ENCODE assay signal across 9 mouse cellular contexts in genomic region chr11:32588090-32588891, GRCm38 (mm10). TPM values are rescaled to one million over a fixed set of nuclear protein-coding genes. Genes with fewer than 3 reads are reported as not detected.
DNase-seq lines count a peak whose midpoint lies in the region; ATAC-seq and TF ChIP-seq lines count a peak whose summit lies in the region.
"Had no signal": no experiment of that assay in that cellular context is flagged by ENCODE, and none has a peak within 500 bp of the region (broad histone marks: within the 10 kb centered on the region; RNA-seq: fewer than 3 reads in every experiment).

No protein-coding gene starts in this region.

- peaks cover 26% of the 10 kb centered on the region for H3K4me1 ChIP-seq in embryonic facial prominence, embryonic 10.5 days
- H3K4me1 ChIP-seq in kidney, embryonic 15.5 days = peaks cover 23% of the 10 kb centered on the region
- no peaks in the 10 kb centered on the region for H3K4me1 ChIP-seq in liver, postnatal 0 days (ENCODE audit: insufficient read depth)
- H3K4me1 ChIP-seq in olfactory bulb, adult 2 months (ENCODE audit: control insufficient read depth, insufficient read depth, low read length) = no peaks in the 10 kb centered on the region; the same call in 1 of the 2 replicates

- no peaks in the 10 kb centered on the region for H3K27me3 ChIP-seq in embryonic facial prominence, embryonic 10.5 days (replicated peaks; ENCODE audit: low read depth, poor library complexity, severe bottlenecking)
- H3K27me3 ChIP-seq in kidney, embryonic 15.5 days = no peaks in the 10 kb centered on the region
- no peaks in the 10 kb centered on the region for H3K27me3 ChIP-seq in liver, postnatal 0 days (ENCODE audit: insufficient read depth, low read length)

- H3K9ac ChIP-seq in kidney, embryonic 15.5 days = peak overlapping the region; percentile 29; the same call in 1 of the 2 replicates
- no peak overlapping the region for H3K9ac ChIP-seq in liver, postnatal 0 days (replicated peaks)

- WGBS in embryonic facial prominence, embryonic 10.5 days = 34% methylated on average over 15 of the region's 15 CpGs
- WGBS in kidney, embryonic 15.5 days = 33% methylated on average over 15 of the region's 15 CpGs
- WGBS in liver, postnatal 0 days (ENCODE audit: insufficient replicate concordance) = 40% methylated on average over 15 of the region's 15 CpGs
- 27% methylated on average over 15 of the region's 15 CpGs for WGBS in olfactory bulb, adult 2 months

- no peaks in the 10 kb centered on the region for H3K9me3 ChIP-seq in embryonic facial prominence, embryonic 10.5 days
- H3K9me3 ChIP-seq in kidney, embryonic 15.5 days (replicated peaks) = no peaks in the 10 kb centered on the region
- H3K9me3 ChIP-seq in liver, postnatal 0 days (ENCODE audit: low read length) = no peaks in the 10 kb centered on the region

- no peaks in the 10 kb centered on the region for H3K36me3 ChIP-seq in embryonic facial prominence, embryonic 10.5 days (replicated peaks)
- no peaks in the 10 kb centered on the region for H3K36me3 ChIP-seq in kidney, embryonic 15.5 days
- peaks cover 12% of the 10 kb centered on the region for H3K36me3 ChIP-seq in liver, postnatal 0 days (replicated peaks; ENCODE audit: insufficient read depth, low read length)

- H3K27ac ChIP-seq in embryonic facial prominence, embryonic 10.5 days (replicated peaks) = peak overlapping the region; percentile 60
- peak overlapping the region; percentile 22; the same call in 1 of the 2 replicates for H3K27ac ChIP-seq in kidney, embryonic 15.5 days
- H3K27ac ChIP-seq in liver, postnatal 0 days (ENCODE audit: low read depth) = no peak overlapping the region
- H3K27ac ChIP-seq in olfactory bulb, adult 2 months (ENCODE audit: insufficient read depth, low read depth, low read length) = no peak overlapping the region

- TF ChIP-seq POLR2A in olfactory bulb, adult 2 months (IDR thresholded peaks at IDR 0.05; ENCODE audit: insufficient read depth, low read depth, low read length) = no peak

- TF ChIP-seq CTCF in liver, postnatal 0 days (IDR thresholded peaks at IDR 0.05; ENCODE audit: low read depth) = peak; percentile 97
- peak; percentile 99 for TF ChIP-seq CTCF in olfactory bulb, adult 2 months (IDR thresholded peaks at IDR 0.05; ENCODE audit: insufficient read depth, low read depth, low read length)

- H3K4me3 ChIP-seq in embryonic facial prominence, embryonic 10.5 days = no peak overlapping the region
- no peak overlapping the region for H3K4me3 ChIP-seq in kidney, embryonic 15.5 days (replicated peaks)
- H3K4me3 ChIP-seq in liver, postnatal 0 days (ENCODE audit: low read depth, low read length) = no peak overlapping the region
- no peak overlapping the region for H3K4me3 ChIP-seq in olfactory bulb, adult 2 months (ENCODE audit: insufficient read depth, low read depth, low read length)

- no peak for TF ChIP-seq EP300 in liver, postnatal 0 days (IDR thresholded peaks at IDR 0.05; ENCODE audit: low read depth)

- peak; percentile 16 for ATAC-seq in CD4-positive, CD25-positive, alpha-beta regulatory T cell, adult 4 months
- ATAC-seq in kidney, embryonic 15.5 days (replicated peaks; ENCODE audit: low FRiP score) = peak; percentile 38; the same call in 1 of the 2 replicates
- ATAC-seq in liver, postnatal 0 days = no peak

- DNase-seq in adrenal gland, postnatal 14 days = peak; percentile 86
- DNase-seq in embryonic facial prominence, embryonic 10.5 days (ENCODE audit: low spot score) = peak; percentile 88
- peak; percentile 43 to 64 for DNase-seq in heart, adult 9 months (ENCODE audit: low spot score in 2 of 2)
- DNase-seq in liver, postnatal 0 days = peak; percentile 77
- DNase-seq in thymus, postnatal 10 days (ENCODE audit: low spot score in 2 of 2) = peak; percentile 76 to 91

- no peak overlapping the region for H3K4me2 ChIP-seq in kidney, embryonic 15.5 days
- no peak overlapping the region for H3K4me2 ChIP-seq in liver, postnatal 0 days (ENCODE audit: low read depth, low read length)

RNA-seq across cellular contexts. Expression of gene Fbxw11, which starts 54.2 kb away (rescaled TPM):
- polyA plus RNA-seq in CD4-positive, CD25-positive, alpha-beta regulatory T cell, adult 4 months (2017; shearing (Covaris generic)) = 10 to 100 TPM; 20.0 to 20.6 TPM
- 85.5 and 86.2 TPM in 2 replicates for total RNA-seq in adrenal gland, postnatal 14 days (2021)
- 88.8 and 93.2 TPM in 2 replicates for polyA plus RNA-seq in embryonic facial prominence, embryonic 10.5 days (2016; fragmentation: Nextera tagmentation; extraction: Ambion mirVana)
- polyA plus RNA-seq in kidney, embryonic 15.5 days (2015; fragmentation: Nextera tagmentation; extraction: Ambion mirVana) = 85.7 and 88.6 TPM in 2 replicates
- 14.1 and 15.4 TPM in 2 replicates for polyA plus RNA-seq in liver, postnatal 0 days (2015; fragmentation: Nextera tagmentation; extraction: Ambion mirVana)
- not detected in 2 replicates for polyA plus RNA-seq in olfactory bulb, adult 2 months (2012; ENCODE audit: insufficient read depth, insufficient read length, low replicate concordance, missing spikeins)

RNA-seq across cellular contexts. Expression of gene Stk10, which starts 55.2 kb away (rescaled TPM):
- 100 to 1,000 TPM in 1 of 2 experiments, 10 to 100 TPM in 1; 84.0 to 217 TPM for polyA plus RNA-seq in CD4-positive, CD25-positive, alpha-beta regulatory T cell, adult 4 months (2017; shearing (Covaris generic))
- 14.5 and 23.9 TPM in 2 replicates for total RNA-seq in adrenal gland, postnatal 14 days (2021)
- polyA plus RNA-seq in embryonic facial prominence, embryonic 10.5 days (2016; fragmentation: Nextera tagmentation; extraction: Ambion mirVana) = 2.2 and 3.0 TPM in 2 replicates
- 5.4 TPM in 2 replicates for polyA plus RNA-seq in kidney, embryonic 15.5 days (2015; fragmentation: Nextera tagmentation; extraction: Ambion mirVana)
- 2.2 and 2.3 TPM in 2 replicates for polyA plus RNA-seq in liver, postnatal 0 days (2015; fragmentation: Nextera tagmentation; extraction: Ambion mirVana)
- polyA plus RNA-seq in olfactory bulb, adult 2 months (2012; ENCODE audit: insufficient read depth, insufficient read length, low replicate concordance, missing spikeins) = not detected in 2 replicates

RNA-seq across cellular contexts. Expression of gene Efcab9, which starts 56.4 kb away (rescaled TPM):
- polyA plus RNA-seq in CD4-positive, CD25-positive, alpha-beta regulatory T cell, adult 4 months (2017; shearing (Covaris generic)) = 1 to 10 TPM in 1 of 2 experiments, under 1 TPM in 1; 0.87 to 1.1 TPM
- total RNA-seq in adrenal gland, postnatal 14 days (2021) = 1.7 TPM in 1 of 2 replicates, not detected in the other
- 0.39 TPM in 1 of 2 replicates, not detected in the other for polyA plus RNA-seq in embryonic facial prominence, embryonic 10.5 days (2016; fragmentation: Nextera tagmentation; extraction: Ambion mirVana)
- polyA plus RNA-seq in kidney, embryonic 15.5 days (2015; fragmentation: Nextera tagmentation; extraction: Ambion mirVana) = 0.42 TPM in 1 of 2 replicates, not detected in the other
- polyA plus RNA-seq in liver, postnatal 0 days (2015; fragmentation: Nextera tagmentation; extraction: Ambion mirVana) = 0.17 and 0.21 TPM in 2 replicates
- not detected in 2 replicates for polyA plus RNA-seq in olfactory bulb, adult 2 months (2012; ENCODE audit: insufficient read depth, insufficient read length, low replicate concordance, missing spikeins)
- polyA plus RNA-seq: large intestine, adult 2 months had no signal

Comparison
In these comparisons a context has a peak if more than half of its experiments do, and no peak if none do; other contexts are left out.
1. H3K27ac ChIP-seq: peak in embryonic facial prominence, embryonic 10.5 days (single experiment) and kidney, embryonic 15.5 days (single experiment); none in liver, postnatal 0 days (single experiment) and olfactory bulb, adult 2 months (single experiment).
2. Peak in every context shown above with its lines, with median percentiles within 50 percentile points of each other: DNase-seq.